Mouse (Mus musculus) C2C12 (cell line): Measurements from ENCODE around the gene Thnsl2.

Experiments
- CTCF ChIP-seq: IDR thresholded peaks from one replicate; pipeline ENCODE4 v1.5.1; 2011; ENCODE audit not compliant: control insufficient read depth, insufficient read depth, insufficient read length
- MAX ChIP-seq: IDR thresholded peaks from one replicate; pipeline ENCODE4 v1.6.1; 2011; ENCODE audit warnings: mild to moderate bottlenecking, control low read depth
- USF1 ChIP-seq: IDR thresholded peaks from one replicate; pipeline ENCODE4 v1.6.1; 2011; ENCODE audit warnings: low read depth, mild to moderate bottlenecking, control low read depth, moderate library complexity

DNA sequence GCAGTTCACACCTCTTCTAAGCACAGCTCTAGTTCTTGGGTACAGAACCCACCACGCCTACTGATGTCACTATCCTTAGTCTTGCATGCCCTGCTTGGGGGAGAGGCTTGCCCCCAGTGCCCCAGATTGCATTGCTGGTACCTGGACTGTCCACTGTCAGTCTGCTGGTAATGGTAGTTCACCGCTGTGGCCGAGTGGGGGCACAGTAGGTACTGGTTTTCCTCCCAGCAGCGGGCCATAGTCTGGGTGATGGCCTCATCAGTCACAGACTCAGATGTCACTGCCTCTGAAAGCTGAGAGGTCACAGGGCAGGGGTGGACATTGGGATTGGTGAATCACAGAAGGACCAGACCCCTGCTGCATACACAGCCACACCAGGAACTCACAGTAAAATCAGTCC, 15.2 kb downstream of the Thnsl2 start:
- TF ChIP-seq CTCF: no peak
- no peak for TF ChIP-seq USF1
- TF ChIP-seq MAX: no peak
